Mouse (Mus musculus): Measurements from ENCODE around the gene Ldlrad1.

Gene Ldlrad1

GRCm38 (mm10) chr4:107208880-107209279 lies at the start of gene Ldlrad1:
Gene Ldlrad1 (plus strand): TSS chr4:107209180.
- in situ Hi-C loops (cut with MboI, MseI), result no loop called here

DNA sequence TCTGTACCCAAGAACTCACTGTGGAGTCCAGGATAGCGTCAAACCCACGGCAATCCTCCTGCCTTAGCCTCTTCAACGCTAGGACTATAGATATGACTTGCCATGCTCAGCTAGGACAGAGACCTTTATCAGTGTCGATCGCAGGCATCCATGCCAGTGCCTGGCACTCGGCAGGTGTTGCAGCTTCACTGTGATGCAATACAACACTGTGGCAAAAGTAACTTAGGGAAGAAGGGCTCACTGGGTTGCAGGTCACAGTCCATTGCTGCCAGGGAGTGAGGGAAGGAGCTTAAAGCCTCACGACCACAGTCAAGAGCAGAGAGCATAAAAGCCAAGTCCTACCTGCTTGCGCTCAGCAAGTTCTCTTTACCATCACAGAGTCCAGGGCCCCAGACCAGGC lies 48.8 kb upstream of the Ldlrad1 start:
- in situ Hi-C loops (cut with MboI, MseI), result no loop called here

GRCm38 (mm10) chr4:107163341-107163740 lies 45.6 kb upstream of the Ldlrad1 start:
- in situ Hi-C loops (cut with MboI, MseI), result no loop called here

GRCm38 (mm10) chr4:107163756-107164587 lies 45.0 kb upstream of the Ldlrad1 start:
- in situ Hi-C loops (cut with MboI, MseI), result no loop called here

DNA sequence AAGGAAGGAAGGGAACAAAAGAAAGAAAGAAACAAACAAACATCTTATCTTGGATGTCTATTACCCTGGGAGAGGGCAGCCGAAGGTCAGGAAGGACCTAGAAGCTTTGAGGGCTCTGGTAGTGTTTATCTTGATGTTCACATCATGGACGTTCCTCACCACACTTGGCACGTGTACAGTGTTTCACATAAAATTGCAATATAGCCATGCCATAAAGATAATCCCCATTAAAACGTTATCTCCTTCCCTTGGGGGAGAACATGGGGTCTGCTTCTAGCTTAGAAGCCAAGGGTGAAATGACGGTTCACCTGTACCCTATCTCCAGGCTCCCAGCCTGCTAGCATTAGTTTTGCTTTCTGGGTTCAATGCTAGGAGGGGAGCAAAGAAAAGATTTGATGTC lies 42.3 kb upstream of the Ldlrad1 start:
- in situ Hi-C loops (cut with MboI, MseI), result no loop called here

DNA sequence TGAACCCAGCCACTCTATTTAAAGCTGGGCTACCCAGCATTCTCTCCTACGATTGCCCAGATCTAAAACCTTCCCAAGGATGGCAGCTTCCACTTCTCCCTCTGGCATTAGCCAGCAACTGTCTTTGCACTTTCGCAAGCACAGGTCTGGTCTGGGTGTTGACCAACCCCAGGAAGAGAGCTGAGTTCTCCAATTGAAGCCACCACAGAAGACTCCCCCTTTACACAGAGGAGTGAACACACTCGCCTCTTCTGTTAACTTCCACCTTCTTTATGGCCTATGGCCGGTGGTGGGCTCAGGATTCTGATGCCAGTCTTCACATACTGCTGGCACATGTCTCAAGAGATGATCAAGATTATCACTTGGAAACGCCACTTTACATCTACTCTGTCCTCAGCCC lies 41.2 kb upstream of the Ldlrad1 start:
- in situ Hi-C loops (cut with MboI, MseI), result no loop called here

DNA sequence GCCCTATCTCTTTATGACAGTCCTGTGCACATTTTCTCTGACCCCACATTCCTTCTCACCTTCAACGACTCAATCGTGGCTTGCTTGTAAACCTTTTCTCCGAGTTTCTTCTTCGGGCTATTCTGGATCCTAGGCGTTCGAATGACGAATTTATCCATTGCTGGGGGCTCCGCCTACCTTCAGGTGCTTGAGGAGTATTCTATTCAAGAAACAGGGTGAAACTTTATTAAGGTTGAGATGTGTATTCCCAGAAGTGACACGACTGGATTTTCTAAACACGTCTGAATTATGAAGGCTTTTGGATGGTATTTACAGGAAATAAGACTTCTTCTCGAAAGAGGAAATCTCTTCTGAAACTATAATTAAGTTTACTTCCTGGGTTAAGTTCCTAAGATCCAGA lies 31.5 kb upstream of the Ldlrad1 start:
- in situ Hi-C loops (cut with MboI, MseI), result loop anchor here (10.0 kb wide), 1 partner anchor 343 kb away; no protein-coding TSS in a partner anchor

DNA sequence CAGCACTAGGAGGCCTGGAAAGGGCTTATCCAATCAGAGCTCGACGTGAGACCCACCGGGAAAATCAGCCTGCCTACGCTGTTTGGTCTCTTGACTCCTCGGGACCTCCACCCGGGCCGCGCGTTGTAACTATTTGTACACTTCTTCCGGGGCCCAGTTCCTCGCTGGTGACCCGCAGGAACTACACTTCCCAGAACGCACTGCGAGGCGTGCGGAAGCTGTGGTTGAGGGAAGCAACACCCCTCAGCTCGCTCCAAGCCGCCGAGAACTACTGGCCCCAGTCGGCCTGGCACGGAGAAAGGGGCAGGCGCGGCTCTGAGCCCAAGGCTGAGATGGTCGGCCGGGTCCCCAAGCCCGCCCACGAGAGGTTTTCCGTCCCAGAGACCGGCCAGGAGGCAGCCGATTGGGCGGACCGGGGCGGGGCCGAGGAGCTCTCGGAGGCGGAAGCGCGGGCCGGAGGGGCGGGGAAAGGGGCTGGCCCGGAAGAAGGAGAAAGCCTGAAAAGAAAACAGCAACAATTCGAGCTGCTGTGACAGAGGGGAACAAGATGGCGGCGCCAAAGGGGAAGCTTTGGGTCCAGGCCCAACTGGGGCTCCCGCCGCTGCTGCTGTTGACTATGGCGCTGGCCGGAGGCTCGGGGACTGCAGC lies 30.7 kb upstream of the Ldlrad1 start, which contains the start of gene Tmem59:
Gene Tmem59, plus strand, starts transcription at position 218 of the 648 bp plus-strand sequence.
- in situ Hi-C loops (cut with MboI, MseI), result loop anchor here (10.0 kb wide), 1 partner anchor 344 kb away; no protein-coding TSS in a partner anchor

DNA sequence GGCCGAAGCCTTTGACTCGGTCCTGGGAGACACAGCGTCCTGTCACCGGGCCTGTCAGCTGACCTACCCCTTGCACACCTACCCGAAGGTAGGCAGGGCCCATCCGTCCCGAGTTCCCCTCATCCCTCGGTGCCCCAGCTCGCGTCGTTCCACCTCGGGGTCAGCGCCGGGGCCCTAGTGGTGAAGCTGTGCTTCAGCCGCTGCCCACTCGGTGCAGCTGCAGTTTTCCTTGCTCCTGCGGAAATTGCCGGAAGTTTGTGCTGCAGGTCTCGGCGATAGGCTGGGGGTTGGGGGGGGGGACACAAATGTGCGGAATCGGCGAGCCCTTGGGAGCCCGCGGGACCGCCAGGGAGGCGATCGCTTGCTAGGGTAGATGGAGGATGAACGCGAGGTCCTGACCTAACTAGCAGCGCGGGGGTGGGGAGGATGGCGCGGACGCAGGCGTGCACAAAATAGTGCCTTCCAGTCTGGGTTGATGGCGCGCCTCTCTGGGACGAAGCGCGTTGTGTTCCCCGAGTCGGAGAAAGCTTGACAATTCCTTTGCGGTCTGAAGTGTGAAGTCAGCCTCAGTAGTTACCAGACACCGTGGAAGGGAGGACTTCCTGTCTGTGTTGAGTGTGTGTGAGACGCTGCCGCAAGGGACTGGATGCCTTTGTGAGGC lies 30.0 kb upstream of the Ldlrad1 start, which contains the start of gene Tceanc2:
Gene Tceanc2, minus strand, starts transcription at position 287 of the 661 bp plus-strand sequence.
- in situ Hi-C loops (cut with MboI, MseI), result loop anchor here (10.0 kb wide), 1 partner anchor 344 kb away; no protein-coding TSS in a partner anchor

GRCm38 (mm10) chr4:107179561-107179960 lies 29.4 kb upstream of the Ldlrad1 start:
- in situ Hi-C loops (cut with MboI, MseI), result loop anchor here (10.0 kb wide), 1 partner anchor 345 kb away; no protein-coding TSS in a partner anchor

- in situ Hi-C loops (cut with MboI, MseI), result no loop called here
Observed at GRCm38 (mm10) chr4:107180746-107181145, 28.2 kb upstream of the Ldlrad1 start.

GRCm38 (mm10) chr4:107181866-107182265 lies 27.1 kb upstream of the Ldlrad1 start:
- in situ Hi-C loops (cut with MboI, MseI), result no loop called here

DNA sequence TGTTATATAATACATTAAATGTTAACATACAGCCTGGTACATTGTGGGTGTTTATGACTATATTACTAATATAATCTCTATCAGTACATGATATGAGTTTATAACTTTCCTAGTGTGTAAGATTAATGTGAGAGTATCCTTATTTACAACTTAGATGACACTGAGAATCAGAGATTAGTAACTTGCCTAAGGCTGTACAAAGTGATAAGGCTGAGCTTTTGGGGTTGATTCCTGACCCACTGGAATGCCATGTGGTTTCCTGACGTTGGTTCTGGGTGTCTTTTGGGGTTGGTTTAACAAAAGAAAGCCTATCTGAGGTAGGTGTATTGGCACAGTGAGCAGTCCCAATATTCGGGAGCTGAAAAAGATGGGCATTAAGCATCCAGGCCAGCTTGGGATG lies 26.2 kb upstream of the Ldlrad1 start:
- in situ Hi-C loops (cut with MboI, MseI), result no loop called here

DNA sequence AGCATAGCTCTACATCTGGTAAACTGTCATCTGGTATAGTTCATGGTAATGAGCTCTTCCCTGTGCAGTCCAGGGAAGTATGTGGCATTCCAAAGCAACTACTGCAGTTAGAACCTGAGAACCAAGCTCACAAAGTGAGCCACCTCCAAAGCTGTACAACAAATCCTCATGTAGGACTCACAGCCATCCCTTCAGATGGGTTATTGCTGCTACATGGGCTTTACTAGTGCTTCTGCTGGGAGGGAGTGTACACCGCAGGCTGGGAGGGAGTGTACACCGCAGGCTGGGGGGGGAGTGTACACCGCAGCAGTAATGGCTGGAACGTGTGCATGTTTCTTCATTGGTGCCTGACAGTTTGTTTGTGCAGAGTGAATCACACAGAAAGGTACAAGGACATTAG lies 25.8 kb upstream of the Ldlrad1 start:
- in situ Hi-C loops (cut with MboI, MseI), result no loop called here

DNA sequence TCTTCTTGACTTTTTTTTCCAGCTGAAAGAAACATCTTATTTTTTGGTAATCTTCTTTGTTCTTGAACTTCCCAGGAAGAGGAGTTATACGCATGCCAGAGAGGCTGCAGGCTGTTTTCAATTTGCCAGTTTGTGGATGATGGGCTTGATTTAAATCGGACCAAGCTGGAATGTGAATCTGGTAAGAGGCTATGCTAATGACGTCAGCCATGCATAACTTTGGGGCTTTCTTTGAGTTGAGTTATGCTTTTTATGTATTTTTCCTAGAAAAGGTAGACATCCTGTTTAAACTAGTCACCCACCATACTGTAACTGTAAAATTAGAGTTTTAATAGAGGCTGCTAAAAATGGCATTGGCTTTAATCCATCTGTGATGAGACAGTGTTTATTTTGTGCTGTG lies 23.3 kb upstream of the Ldlrad1 start:
- in situ Hi-C loops (cut with MboI, MseI), result no loop called here

- in situ Hi-C loops (cut with MboI, MseI), result no loop called here
Observed at GRCm38 (mm10) chr4:107193841-107194240, 15.1 kb upstream of the Ldlrad1 start.

- in situ Hi-C loops (cut with MboI, MseI), result no loop called here
Observed at GRCm38 (mm10) chr4:107196454-107196853, 12.5 kb upstream of the Ldlrad1 start.

GRCm38 (mm10) chr4:107198072-107198471 lies 10.9 kb upstream of the Ldlrad1 start:
- in situ Hi-C loops (cut with MboI, MseI), result no loop called here

DNA sequence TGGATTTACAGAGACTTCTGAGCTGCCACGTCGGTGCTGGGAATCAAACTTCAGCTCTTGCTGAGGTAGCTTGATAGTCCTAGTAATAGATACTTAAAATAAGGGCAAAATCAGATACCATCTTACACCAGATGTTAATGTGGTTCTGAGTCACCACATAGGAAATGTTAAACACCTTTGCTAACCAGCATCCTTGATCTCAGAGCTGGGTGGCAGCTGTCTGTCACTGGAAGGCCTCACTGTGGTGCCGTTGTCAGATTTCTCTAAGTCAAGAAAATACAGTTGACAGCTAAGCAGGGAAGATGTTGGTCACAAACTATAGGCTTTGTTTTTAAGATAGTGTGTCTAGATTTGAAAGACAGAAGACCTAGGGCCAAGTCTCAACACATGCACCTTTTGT lies 7.2 kb upstream of the Ldlrad1 start:
- in situ Hi-C loops (cut with MboI, MseI), result no loop called here

- in situ Hi-C loops (cut with MboI, MseI), result no loop called here
Observed at GRCm38 (mm10) chr4:107203001-107203400, 6.0 kb upstream of the Ldlrad1 start.

GRCm38 (mm10) chr4:107207016-107207415 lies 2.0 kb upstream of the Ldlrad1 start:
- in situ Hi-C loops (cut with MboI, MseI), result no loop called here

GRCm38 (mm10) chr4:107210483-107211097 lies 1.6 kb downstream of the Ldlrad1 start:
- in situ Hi-C loops (cut with MboI, MseI), result no loop called here
